8 mouse cellular contexts compared by ENCODE assay signal in genomic region chr4:150581931-150582723, GRCm38 (mm10).
DNase-seq lines count a peak whose midpoint lies in the region; ATAC-seq and TF ChIP-seq lines count a peak whose summit lies in the region.
"Had no signal": no experiment of that assay in that cellular context is flagged by ENCODE, and none has a peak within 500 bp of the region (broad histone marks: within the 10 kb centered on the region; RNA-seq: fewer than 3 reads in every experiment).

No protein-coding gene starts in this region.

- no peaks in the 10 kb centered on the region for H3K9me3 ChIP-seq in limb, embryonic 14.5 days (ENCODE audit: control insufficient read depth, low read length)
- no peaks in the 10 kb centered on the region for H3K9me3 ChIP-seq in forebrain, embryonic 10.5 days
- H3K9me3 ChIP-seq: liver, embryonic 12.5 days had no signal

- H3K4me3 ChIP-seq in layer of hippocampus, adult 2 months = no peak overlapping the region
- H3K4me3 ChIP-seq in brown adipose tissue, adult 24 weeks (ENCODE audit: insufficient read depth, low read depth, low read length) = peak overlapping the region; percentile 14; the same call in 1 of the 2 replicates
- H3K4me3 ChIP-seq in limb, embryonic 14.5 days (replicated peaks; ENCODE audit: low read length) = no peak overlapping the region
- no peak overlapping the region for H3K4me3 ChIP-seq in forebrain, embryonic 10.5 days
- H3K4me3 ChIP-seq: liver, embryonic 12.5 days had no signal

- no peak for ATAC-seq in limb, embryonic 14.5 days (ENCODE audit: low FRiP score, low read depth)
- ATAC-seq in erythroid progenitor cell, adult 5-6 weeks (replicated peaks; ENCODE audit: low FRiP score, poor library complexity, severe bottlenecking) = no peak
- ATAC-seq: liver, embryonic 12.5 days had no signal

- peak overlapping the region; percentile 94 for H3K27ac ChIP-seq in layer of hippocampus, adult 2 months
- peak overlapping the region; percentile 98 for H3K27ac ChIP-seq in brown adipose tissue, adult 24 weeks (replicated peaks; ENCODE audit: low read depth, low read length)
- H3K27ac ChIP-seq in limb, embryonic 14.5 days (replicated peaks; ENCODE audit: low read depth, low read length) = peak overlapping the region; percentile 76
- no peak overlapping the region for H3K27ac ChIP-seq in forebrain, embryonic 10.5 days

- 0 out of 2 replicates have a peak, but pooled peaks cover 4% of the 10 kb centered on the region for H3K36me3 ChIP-seq in limb, embryonic 14.5 days (ENCODE audit: control insufficient read depth, insufficient read depth, low read length)
- peaks cover 16% of the 10 kb centered on the region for H3K36me3 ChIP-seq in forebrain, embryonic 10.5 days (replicated peaks)

- no peak for TF ChIP-seq POLR2A in limb, embryonic 14.5 days (IDR thresholded peaks at IDR 0.05; ENCODE audit: borderline replicate concordance, extremely low read depth, insufficient read depth, insufficient read length)

- no peak for TF ChIP-seq CTCF in layer of hippocampus, adult 2 months (conservative IDR thresholded peaks at IDR 0.05)

- H3K4me2 ChIP-seq in limb, embryonic 14.5 days (replicated peaks; ENCODE audit: low read depth, low read length, severe bottlenecking) = no peak overlapping the region
- H3K4me2 ChIP-seq: liver, embryonic 12.5 days had no signal

- no peaks in the 10 kb centered on the region for H3K27me3 ChIP-seq in limb, embryonic 14.5 days (ENCODE audit: control insufficient read depth, insufficient read depth, low read length)
- H3K27me3 ChIP-seq in forebrain, embryonic 10.5 days (ENCODE audit: poor library complexity, severe bottlenecking) = no peaks in the 10 kb centered on the region
- H3K27me3 ChIP-seq: liver, embryonic 12.5 days had no signal

- no peak overlapping the region for H3K9ac ChIP-seq in limb, embryonic 14.5 days (ENCODE audit: low read depth, low read length, severe bottlenecking)

- H3K4me1 ChIP-seq in brown adipose tissue, adult 24 weeks (ENCODE audit: control insufficient read depth, insufficient read depth, insufficient read length, low read length) = peaks cover 48% of the 10 kb centered on the region
- peaks cover 46% of the 10 kb centered on the region for H3K4me1 ChIP-seq in limb, embryonic 14.5 days (ENCODE audit: control insufficient read depth, insufficient read depth, low read length)
- peaks cover 29% of the 10 kb centered on the region for H3K4me1 ChIP-seq in forebrain, embryonic 10.5 days

- no peak for DNase-seq in layer of hippocampus, adult 2 months (ENCODE audit: low spot score in 2 of 2)
- DNase-seq in layer of hippocampus, adult 9-10 months (ENCODE audit: low spot score) = no peak
- DNase-seq in Muller cell, postnatal 12 days (ENCODE audit: inconsistent ontology term) = peak; percentile 75
- no peak for DNase-seq in limb, embryonic 14.5 days (ENCODE audit: low spot score)
- no peak for DNase-seq in forebrain, embryonic 10.5 days (ENCODE audit: extremely low spot score, low spot score)

- 54% methylated on average over 10 of the region's 10 CpGs for WGBS in limb, embryonic 14.5 days
- 87% methylated on average over 10 of the region's 10 CpGs for WGBS in forebrain, embryonic 10.5 days
